Mouse (Mus musculus) cerebellum, adult 9-11 months (tissue): Measurements from ENCODE around the gene Card6.
A peak's percentile ranks its signal among the peaks of the same experiment; 100 is the strongest.

Source experiments
- DNase-seq: peaks from one replicate; pipeline ENCODE4 v3.0.0; 2022

Card6 gene

GRCm38 (mm10) chr15:5129111-5129805 is 20.9 kb upstream of the Card6 start:
- no peak for DNase-seq

GRCm38 (mm10) chr15:5128176-5128940 is 20.0 kb upstream of the Card6 start:
- DNase-seq, result no peak

GRCm38 (mm10) chr15:5127487-5127886 is 19.1 kb upstream of the Card6 start:
- no peak for DNase-seq

DNA sequence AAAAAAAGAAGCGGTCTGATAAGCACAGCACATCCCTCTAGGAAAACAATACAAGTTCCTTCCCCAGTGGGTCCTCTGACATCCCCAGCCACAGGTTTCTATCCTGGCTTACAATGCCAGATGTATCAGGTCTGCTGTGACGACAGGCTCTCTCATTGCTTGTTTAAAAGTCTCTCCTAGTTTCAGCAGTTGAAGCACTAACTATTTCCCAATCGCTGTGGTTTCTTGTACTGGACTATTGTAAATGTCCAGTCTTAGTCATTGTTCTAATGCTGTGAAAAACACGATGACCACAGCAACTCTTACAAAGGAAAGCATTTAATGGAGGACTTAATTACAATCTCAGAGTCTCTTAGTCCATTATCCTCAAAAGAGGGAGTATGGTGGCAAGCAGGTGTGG is 18.1 kb upstream of the Card6 start:
- DNase-seq, result no peak

DNA sequence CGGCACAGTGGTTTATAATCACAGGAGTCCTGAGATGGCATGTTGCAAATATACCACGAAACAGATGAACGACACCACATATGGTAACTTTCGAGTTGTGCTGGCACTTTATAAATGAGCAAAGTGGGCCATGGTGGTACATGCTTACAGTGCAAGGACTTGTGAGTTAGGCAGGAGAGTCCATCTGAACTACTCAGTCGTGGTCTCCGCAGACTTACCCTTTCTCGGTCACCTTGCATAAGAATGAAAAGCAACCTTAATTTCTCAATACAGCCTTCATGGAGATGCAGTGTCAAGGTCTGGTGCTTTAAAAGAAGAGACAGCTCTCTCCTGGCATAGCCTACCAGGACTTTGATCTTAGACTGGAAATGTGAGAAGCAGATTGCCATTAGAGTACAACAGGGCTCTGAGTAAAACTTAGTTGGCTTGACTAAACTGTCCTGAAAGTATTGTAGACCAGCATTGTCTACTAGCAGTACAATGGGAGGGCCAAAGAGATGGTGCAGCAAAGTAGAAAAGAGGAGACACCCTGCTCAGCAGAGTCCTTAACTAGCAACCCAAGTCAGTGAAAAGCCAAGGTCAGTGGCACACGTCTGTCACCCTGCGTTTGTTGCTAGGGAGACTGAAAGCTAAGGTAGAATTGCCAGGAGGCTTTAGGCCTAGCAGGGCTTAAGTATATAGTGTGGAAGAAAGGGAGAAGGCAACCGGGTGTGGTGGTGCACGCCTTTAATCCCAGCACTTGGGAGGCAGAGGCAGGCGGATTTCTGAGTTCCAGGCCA is 13.4 kb upstream of the Card6 start:
- DNase-seq, result no peak

DNA sequence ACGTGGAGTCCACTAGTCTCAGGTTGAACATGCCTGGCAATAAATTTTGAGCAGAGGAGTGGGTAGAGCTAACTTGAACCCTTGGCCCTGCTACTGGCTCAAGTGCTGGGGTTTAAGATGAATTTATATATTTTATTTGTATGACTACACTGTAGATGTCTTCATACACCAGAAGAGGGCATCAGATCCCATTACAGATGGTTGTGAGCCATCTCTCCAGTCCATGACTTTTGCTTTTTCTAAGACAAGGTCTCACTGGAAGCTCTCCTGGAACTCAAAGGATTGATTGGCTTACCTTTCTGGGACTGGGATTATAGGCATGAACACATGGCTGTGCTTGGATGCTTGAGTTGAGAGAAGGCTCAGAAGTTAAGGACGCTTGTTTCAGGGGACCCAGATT is 11.4 kb upstream of the Card6 start:
- DNase-seq, result no peak

- DNase-seq, result no peak
Measured at GRCm38 (mm10) chr15:5119192-5119591, 10.9 kb upstream of the Card6 start.

- no peak for DNase-seq
Measured at GRCm38 (mm10) chr15:5118626-5119025, 10.3 kb upstream of the Card6 start.

DNA sequence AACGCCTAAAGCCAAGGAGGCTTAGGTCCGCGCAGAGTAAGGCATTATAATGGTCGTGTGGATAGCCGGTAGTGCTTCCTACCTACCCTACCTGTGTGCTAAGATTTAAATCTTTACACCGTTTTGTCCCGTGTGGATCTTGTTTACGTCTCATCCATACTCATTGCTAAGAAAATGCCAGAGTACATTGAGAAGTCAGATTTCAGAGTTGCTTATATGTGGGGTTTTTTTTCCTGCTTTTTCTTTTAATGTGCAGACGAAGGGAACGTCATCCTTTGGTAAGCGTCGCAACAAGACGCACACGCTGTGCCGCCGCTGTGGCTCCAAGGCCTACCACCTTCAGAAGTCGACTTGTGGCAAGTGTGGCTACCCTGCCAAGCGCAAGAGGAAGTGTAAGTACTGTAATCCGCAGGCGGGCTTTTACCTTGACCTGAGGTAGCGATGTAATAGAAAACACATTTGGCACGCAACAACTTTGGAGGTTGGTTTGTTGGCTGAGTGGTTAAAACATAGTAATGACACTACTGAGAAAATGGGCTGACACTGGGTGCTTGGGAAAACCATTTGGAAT is 8.8 kb upstream of the Card6 start:
- peak; percentile 42 for DNase-seq

DNA sequence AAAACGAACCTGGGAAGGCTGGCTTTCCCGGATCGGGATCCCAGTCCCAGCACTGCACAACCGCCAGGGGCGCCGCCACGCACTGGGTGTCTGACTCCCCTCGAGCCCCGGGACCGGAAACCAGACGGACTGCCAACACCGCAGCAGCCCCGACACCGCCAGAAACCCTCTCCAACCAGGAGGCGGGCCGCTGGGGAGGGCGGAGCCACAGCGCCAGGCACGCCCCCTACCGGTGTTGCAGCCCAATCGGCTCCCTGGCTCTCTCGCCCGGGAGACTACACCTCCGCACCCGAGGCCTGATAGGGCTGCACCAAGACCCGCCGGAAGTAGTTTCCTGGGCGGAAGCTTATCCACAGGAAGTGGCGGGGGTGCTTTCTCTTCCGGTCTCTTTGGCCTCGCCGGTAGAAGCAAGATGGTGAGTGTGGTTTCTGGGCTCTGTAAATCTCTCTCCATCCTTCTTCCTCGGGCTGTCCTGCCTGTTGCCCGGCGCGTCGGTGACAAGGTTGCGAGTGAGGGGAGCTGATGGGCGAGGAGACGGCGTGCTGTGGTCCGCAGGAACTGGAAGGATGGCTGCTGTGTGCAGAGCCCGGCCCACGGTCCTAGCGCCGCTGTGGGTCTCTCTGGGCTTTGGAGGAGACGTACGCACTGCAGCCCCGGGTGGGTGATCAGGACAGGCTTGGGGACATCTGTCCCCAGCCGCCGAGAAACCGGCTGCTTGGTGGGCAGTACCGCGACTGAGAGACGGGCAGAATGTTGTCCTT is 8.1 kb upstream of the Card6 start, which contains the start of gene Rpl37:
Gene Rpl37 (plus strand): TSS at position 376 of the 761 bp plus-strand sequence.
- DNase-seq, result peak; percentile 98

- DNase-seq, result no peak
Measured at GRCm38 (mm10) chr15:5115173-5115572, 6.8 kb upstream of the Card6 start.

GRCm38 (mm10) chr15:5112651-5113050 is 4.3 kb upstream of the Card6 start:
- DNase-seq, result no peak

- no peak for DNase-seq
Measured at GRCm38 (mm10) chr15:5108655-5109040, 309 bp upstream of the Card6 start.

DNA sequence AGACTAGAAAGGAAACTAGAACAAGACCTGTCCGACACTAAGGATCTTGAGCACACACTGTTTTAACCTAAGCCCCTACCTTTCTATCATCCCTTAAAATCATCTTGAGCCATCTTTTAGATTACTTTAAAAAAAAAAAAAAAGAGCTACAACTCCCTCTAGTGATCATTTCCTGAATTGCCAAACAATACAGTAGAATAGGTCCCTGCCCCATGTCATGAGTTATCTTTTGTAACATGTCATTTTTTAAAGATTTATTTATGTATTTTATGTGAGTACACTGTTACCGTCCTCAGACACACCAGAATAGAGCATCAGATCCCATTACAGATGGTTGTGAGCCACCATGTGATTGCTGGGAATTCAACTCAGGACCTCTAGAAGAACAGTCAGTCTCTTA is 2.0 kb downstream of the Card6 start:
- no peak for DNase-seq

- DNase-seq, result no peak
Measured at GRCm38 (mm10) chr15:5105891-5106290, 2.4 kb downstream of the Card6 start.

- DNase-seq, result no peak
Measured at GRCm38 (mm10) chr15:5102312-5102711, 6.0 kb downstream of the Card6 start.

DNA sequence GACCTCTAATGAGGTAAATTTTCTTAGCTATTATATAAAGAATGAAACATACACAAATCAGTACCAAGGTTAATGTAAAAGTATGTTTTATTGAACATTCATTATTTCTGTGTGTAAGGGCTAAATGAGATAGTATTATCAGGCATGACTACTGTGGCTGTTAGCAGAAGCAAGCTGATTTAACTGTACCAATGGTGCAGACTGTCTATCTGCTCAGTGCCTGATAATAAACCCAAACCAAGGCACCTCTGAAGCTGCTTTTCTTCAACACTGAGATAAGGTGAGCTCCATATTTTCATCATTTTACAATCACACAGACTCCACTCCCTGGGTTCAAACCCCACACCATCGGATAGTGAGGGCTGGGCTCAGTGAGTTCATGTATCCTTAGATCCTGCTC is 11.0 kb downstream of the Card6 start:
- DNase-seq, result no peak

DNA sequence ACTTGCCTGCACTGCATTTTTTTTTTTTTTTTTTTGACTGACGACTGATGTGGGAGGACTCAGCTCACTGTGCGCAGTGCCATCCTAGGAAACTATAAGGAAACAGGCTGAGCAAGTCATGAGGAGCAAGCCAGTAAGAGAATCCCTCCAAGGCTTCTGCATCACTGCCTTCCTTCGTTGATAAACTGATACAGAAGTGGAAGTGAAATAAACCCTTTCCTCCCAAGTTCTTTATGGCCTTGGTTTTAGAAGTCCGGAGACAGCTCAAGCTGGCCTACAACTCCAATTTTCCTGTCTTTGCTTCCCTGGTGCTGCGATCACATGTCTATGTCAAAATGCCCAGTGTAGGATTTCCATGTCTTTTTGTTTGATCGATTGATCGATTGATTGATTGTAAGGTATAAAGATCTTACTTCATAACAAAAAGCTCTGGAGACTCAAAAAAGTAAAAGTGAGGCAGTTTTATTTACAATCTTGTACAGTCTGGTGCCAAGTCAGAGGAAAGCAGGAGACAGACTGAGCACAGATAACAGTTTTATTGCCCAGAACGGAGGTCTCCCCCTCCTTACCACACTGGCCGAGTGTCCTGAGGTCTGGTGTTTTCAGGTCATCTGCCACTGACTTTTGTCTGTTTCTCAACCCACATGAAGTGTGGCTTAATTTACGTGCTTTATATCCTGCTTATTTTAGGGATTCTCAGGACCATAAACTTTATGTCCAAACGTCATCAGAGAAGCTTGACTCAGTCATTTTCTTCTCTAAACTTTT is 12.6 kb downstream of the Card6 start:
- DNase-seq, result no peak

DNA sequence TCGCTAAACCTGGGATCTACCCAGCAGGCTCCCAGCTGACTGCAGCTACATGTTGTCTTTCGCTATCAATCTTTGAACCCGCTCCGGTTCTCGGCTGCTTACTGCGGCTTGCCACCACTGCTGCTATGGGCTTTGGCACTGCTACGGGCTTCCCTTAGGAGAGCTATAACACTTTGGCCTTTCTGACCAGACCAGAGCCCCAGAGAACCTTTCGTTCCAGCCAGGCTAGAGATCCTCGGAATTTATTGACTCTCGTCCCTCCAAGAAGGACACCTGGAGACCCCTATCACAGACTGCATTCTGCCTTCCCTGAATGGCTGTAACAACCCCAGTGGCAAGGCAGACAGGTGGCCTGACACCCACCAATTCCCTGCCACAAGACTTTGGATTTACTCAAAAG is 18.2 kb downstream of the Card6 start:
- DNase-seq, result no peak

DNA sequence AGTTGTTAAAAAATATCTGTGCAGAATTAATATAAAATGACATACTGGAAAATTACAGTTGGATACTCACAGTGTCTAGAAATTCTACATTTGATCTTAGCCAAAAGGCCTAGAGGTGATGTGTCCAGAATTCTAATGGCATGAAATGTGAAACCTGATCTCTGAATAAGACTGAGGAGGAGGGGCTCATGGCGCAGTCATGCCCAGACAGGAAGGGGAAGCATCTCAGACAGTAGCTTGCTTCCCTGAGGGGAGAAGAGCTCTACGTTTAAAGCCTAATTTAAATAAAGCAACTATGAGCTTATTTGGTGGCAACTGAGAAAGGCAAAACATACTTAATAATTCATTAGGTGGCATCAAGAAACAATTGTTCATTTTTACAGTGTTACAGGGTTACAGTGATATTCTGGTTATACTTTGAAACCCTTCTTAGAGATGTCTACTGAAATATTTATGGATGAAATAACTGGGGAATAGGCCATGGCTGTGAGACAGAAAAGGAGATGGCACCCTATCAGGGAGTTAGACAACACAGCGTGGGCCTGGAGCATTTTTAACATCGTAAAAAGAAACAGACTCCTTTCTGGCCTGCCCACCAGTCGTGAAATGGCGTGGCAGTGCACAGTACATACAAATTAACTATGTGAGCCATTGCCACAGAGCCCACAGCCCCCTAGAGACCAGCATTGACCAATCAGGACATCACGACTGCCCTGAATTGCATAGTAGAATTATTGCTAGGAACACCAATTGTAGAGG is 19.3 kb downstream of the Card6 start:
- DNase-seq, result no peak

- DNase-seq, result no peak
Measured at GRCm38 (mm10) chr15:5086162-5086561, 22.2 kb downstream of the Card6 start.
